Comparison of ENCODE assay signal across 25 mouse cellular contexts in the genomic region with DNA sequence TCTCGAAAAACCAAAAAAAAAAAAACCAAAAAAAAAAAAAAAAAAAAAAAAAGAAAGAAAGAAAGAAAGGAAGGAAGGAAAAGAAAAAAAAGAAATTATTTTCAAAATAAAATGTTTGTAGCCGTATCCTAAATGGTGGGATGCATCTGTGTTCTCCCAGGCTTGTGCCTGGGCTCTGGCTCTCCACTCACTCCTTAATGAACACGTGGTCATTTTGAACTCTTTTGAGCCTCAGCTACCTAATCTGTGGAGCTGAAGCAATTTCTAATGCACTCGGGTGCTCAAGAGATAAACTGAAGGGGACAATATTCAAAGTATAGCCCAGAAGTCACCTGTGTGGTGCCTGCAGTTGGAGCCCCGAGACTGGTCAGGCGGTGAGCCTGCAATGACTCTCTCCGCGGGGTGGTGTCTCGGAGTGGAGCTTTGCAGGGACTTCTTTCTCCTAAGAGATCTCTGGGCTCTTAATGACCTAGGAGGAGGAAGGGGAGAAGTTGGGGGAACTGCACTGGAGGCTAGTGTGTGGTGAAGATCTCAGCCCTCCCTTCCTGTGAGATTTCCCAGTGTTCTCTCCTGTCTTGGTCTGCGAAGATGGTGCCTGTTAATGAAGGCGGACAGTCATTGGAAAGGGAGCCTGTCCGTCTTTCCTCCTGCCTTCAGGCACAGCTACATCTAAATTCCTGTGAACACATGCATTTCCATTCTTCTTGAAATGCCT. TPM values are rescaled to one million over a fixed set of nuclear protein-coding genes. Genes with fewer than 3 reads are reported as not detected.
"Had no signal": no experiment of that assay in that cellular context is flagged by ENCODE, and none has a peak within 500 bp of the region (broad histone marks: within the 10 kb centered on the region; RNA-seq: fewer than 3 reads in every experiment).

No protein-coding gene starts in this region.

- DNase-seq: kidney, postnatal 10 days; kidney, postnatal 36 days; layer of hippocampus, postnatal 36 days; lung, adult 18-20 months; lung, postnatal 10 days; lung, postnatal 36 days; retina, postnatal 1 day; right cerebral cortex, postnatal 25 days; spleen, adult 18-20 months; thymus, adult 18-20 months; thymus, postnatal 14 days; thymus, postnatal 4 days had no signal

- H3K4me2 ChIP-seq: kidney, embryonic 15.5 days; lung, embryonic 15.5 days; midbrain, embryonic 13.5 days; neural tube, embryonic 13.5 days had no signal

- H3K4me3 ChIP-seq: kidney, embryonic 15.5 days; left cerebral cortex, adult 2 months; lung, embryonic 15.5 days; megakaryocyte, embryonic 14.5 days; midbrain, embryonic 10.5 days; midbrain, embryonic 13.5 days; myocyte; neural tube, embryonic 13.5 days had no signal

- H3K9me3 ChIP-seq: kidney, embryonic 15.5 days; lung, embryonic 15.5 days; megakaryocyte, embryonic 14.5 days; midbrain, embryonic 10.5 days; midbrain, embryonic 13.5 days; neural tube, embryonic 13.5 days had no signal

- H3K27me3 ChIP-seq: lung, embryonic 15.5 days; neural tube, embryonic 13.5 days had no signal

- H3K36me3 ChIP-seq: lung, embryonic 15.5 days; midbrain, embryonic 10.5 days; midbrain, embryonic 13.5 days; neural tube, embryonic 13.5 days had no signal

- H3K9ac ChIP-seq: kidney, embryonic 15.5 days; liver, embryonic 14.5 days; lung, embryonic 15.5 days; midbrain, embryonic 13.5 days; neural tube, embryonic 13.5 days had no signal

- H3K27ac ChIP-seq: kidney, embryonic 15.5 days; left cerebral cortex, adult 2 months; liver, embryonic 14.5 days; lung, embryonic 15.5 days; midbrain, embryonic 10.5 days; midbrain, embryonic 13.5 days; neural tube, embryonic 13.5 days had no signal

- ATAC-seq: midbrain, embryonic 13.5 days; midbrain, embryonic 16.5 days had no signal

RNA-seq across cellular contexts. Expression of gene E130114P18Rik, which starts 51.6 kb away (rescaled TPM):
- total RNA-seq: liver, adult 2 months; monocyte, adult 5-6 weeks; neutrophil, adult 5-6 weeks had no signal
- polyA plus RNA-seq: liver, adult 2 months; liver, embryonic 14.5 days; myocyte had no signal
